Mouse (Mus musculus): ENCODE results near the gene Rprml. TPM values are rescaled to one million over a fixed set of nuclear protein-coding genes. Genes with fewer than 3 reads are reported as not detected.

The Rprml gene
- polyA plus RNA-seq, 1 experiment from 2014 or later, result not detected

DNA sequence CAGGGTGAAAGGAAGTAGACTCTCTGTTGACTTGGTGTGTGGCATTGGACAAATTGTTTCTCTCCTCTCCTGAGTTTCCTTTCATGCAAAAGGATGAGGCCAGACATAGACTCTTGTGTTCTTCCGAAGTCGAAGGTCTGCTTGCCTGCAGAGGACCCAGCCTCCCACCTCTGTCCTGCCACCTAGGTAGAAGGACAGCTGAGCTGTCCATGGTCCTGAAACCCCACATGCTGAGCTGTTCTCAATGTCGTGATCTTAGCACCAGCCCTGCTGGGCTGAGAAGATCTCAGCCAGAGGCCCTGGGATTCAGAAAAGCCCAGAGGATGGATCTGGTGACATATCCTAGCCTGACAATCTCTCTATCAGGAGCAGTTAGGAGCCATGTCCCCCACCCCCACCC lies 7.2 kb downstream of the Rprml start:
- DNase-seq (ENCODE audit: low spot score) (no peak), ATAC-seq (ENCODE audit: low FRiP score) (no peak)
- Histone ChIP-seq H3K36me3 (replicated peaks; ENCODE audit: control insufficient read depth, insufficient read depth) (no peaks in the 10 kb centered on the region), H3K9ac (no peak overlapping the region), H3K4me2 (replicated peaks) (no peak overlapping the region), H3K27ac (no peak overlapping the region), H3K4me1 (replicated peaks; ENCODE audit: control insufficient read depth, insufficient read depth, low read length) (0 out of 2 replicates have a peak, but pooled peaks cover 5% of the 10 kb centered on the region), H3K9me3 (ENCODE audit: control insufficient read depth, low read length) (no peaks in the 10 kb centered on the region), H3K4me3 (replicated peaks; ENCODE audit: low read length) (no peak overlapping the region), H3K27me3 (ENCODE audit: control insufficient read depth, insufficient read depth, low read length) (peaks cover 44% of the 10 kb centered on the region)
- WGBS, result 7% methylated on average over 3 of the region's 3 CpGs

DNA sequence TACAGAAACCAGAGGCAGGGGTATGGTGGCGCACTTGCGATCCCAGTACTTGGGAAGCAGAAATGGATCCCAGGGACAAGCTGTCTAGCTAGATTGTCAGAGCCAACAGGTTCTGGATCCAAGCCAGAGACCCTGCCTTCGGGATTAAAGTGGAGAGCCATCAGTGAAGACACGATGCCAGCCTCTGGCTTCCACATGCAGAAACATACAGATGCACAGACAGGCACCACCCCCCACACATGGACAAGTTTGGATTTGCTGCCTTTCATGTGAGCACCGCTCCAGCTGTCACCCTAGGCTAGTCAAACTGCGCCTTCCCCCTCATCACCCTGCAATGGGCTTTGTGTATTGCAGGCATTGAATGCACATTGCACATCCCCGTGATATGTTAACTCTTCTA lies 8.8 kb downstream of the Rprml start:
- no peak for ATAC-seq (ENCODE audit: low FRiP score)
- Histone ChIP-seq H3K4me2 (replicated peaks) (no peak overlapping the region), H3K36me3 (replicated peaks; ENCODE audit: control insufficient read depth, insufficient read depth) (no peaks in the 10 kb centered on the region), H3K4me1 (replicated peaks; ENCODE audit: control insufficient read depth, insufficient read depth, low read length) (0 out of 2 replicates have a peak, but pooled peaks cover 5% of the 10 kb centered on the region), H3K4me3 (replicated peaks; ENCODE audit: low read length) (no peak overlapping the region), H3K27me3 (ENCODE audit: control insufficient read depth, insufficient read depth, low read length) (peaks cover 28% of the 10 kb centered on the region), H3K9ac (no peak overlapping the region), H3K9me3 (ENCODE audit: control insufficient read depth, low read length) (no peaks in the 10 kb centered on the region), H3K27ac (no peak overlapping the region)
- 76% methylated on average over 7 of the region's 7 CpGs for WGBS
- DNase-seq (ENCODE audit: low spot score), result no peak

DNA sequence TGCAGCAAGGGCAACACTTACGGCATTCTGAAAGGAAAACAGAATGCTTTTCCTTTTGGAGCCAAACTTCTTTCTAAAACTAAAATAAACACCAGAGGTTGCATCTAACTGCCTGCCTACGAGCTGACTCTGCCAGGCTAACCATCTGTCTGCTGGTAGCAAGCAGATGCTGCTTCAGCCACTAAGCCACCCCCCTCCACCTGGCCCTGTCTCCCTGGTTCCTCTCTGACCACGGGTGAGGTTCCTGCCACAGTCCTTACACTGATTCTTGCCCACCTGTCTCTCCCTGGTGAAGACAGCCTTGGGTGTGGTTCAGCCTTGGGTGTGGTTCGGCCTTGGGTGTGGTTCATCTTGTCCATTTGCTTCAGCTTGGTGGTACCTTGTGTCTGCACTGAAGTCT lies 12.5 kb downstream of the Rprml start:
- WGBS, result 55% methylated on average over 4 of the region's 4 CpGs
- peaks cover 17% of the 10 kb centered on the region for H3K4me1 ChIP-seq (replicated peaks; ENCODE audit: control insufficient read depth, insufficient read depth, low read length)
- no peak overlapping the region for H3K27ac ChIP-seq
- DNase-seq (ENCODE audit: low spot score), result no peak
- ATAC-seq (ENCODE audit: low FRiP score), result no peak
- H3K27me3 ChIP-seq (ENCODE audit: control insufficient read depth, insufficient read depth, low read length), result peaks cover 6% of the 10 kb centered on the region; the same call in 1 of the 2 replicates
- no peaks in the 10 kb centered on the region for H3K9me3 ChIP-seq (ENCODE audit: control insufficient read depth, low read length)
- H3K9ac ChIP-seq, result no peak overlapping the region
- no peak overlapping the region for H3K4me3 ChIP-seq (replicated peaks; ENCODE audit: low read length)
- no peaks in the 10 kb centered on the region for H3K36me3 ChIP-seq (replicated peaks; ENCODE audit: control insufficient read depth, insufficient read depth)
- H3K4me2 ChIP-seq (replicated peaks), result no peak overlapping the region

DNA sequence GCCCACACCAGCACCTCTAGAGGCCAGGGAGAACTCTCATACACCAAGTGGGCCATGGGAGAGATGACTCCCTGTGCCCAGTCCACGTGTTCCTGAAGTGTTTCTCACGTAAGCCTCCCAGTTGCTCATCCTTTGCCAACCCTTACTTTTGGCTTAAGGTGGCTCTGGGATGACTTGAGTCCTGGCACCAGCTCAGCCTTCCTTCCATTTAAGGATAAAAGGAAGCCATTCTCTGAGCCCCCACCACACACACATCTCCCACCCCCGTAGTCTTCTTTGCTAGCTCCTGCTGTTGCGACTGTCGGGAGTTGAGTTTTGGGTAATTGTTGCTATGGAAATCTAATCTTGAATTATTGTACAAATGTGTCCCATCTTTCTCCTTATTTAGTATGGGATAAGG lies 13.2 kb downstream of the Rprml start:
- WGBS, result 84% methylated on average over 5 of the region's 5 CpGs
- H3K27me3 ChIP-seq (ENCODE audit: control insufficient read depth, insufficient read depth, low read length), result no peaks in the 10 kb centered on the region
- ATAC-seq (ENCODE audit: low FRiP score) (no peak), DNase-seq (ENCODE audit: low spot score) (no peak)
- no peak overlapping the region for H3K9ac ChIP-seq
- H3K4me2 ChIP-seq (replicated peaks), result no peak overlapping the region
- no peak overlapping the region for H3K4me3 ChIP-seq (replicated peaks; ENCODE audit: low read length)
- H3K9me3 ChIP-seq (ENCODE audit: control insufficient read depth, low read length), result no peaks in the 10 kb centered on the region
- H3K27ac ChIP-seq, result no peak overlapping the region
- H3K36me3 ChIP-seq (replicated peaks; ENCODE audit: control insufficient read depth, insufficient read depth), result no peaks in the 10 kb centered on the region
- peaks cover 19% of the 10 kb centered on the region for H3K4me1 ChIP-seq (replicated peaks; ENCODE audit: control insufficient read depth, insufficient read depth, low read length)

DNA sequence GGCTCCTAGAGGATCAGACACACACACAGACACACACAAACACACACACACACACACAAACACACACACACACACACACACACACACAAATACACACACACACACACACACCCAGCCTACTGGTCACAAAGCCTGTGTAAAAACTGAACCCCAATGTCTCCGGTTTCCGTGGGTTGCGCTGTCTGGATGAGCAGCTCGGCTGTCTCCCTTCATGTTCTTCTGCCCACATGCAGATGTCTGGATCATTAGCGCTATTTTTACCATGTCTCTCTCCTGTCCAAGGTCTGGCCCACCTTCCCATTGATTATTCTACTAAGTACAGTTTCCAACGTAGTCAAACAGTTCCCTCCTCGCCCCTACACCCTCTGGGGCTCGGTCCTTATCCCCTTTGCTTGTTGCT lies 13.7 kb downstream of the Rprml start:
- Histone ChIP-seq H3K9ac (no peak overlapping the region), H3K4me1 (replicated peaks; ENCODE audit: control insufficient read depth, insufficient read depth, low read length) (peaks cover 19% of the 10 kb centered on the region), H3K27ac (no peak overlapping the region), H3K4me3 (replicated peaks; ENCODE audit: low read length) (no peak overlapping the region), H3K36me3 (replicated peaks; ENCODE audit: control insufficient read depth, insufficient read depth) (no peaks in the 10 kb centered on the region), H3K9me3 (ENCODE audit: control insufficient read depth, low read length) (no peaks in the 10 kb centered on the region), H3K4me2 (replicated peaks) (no peak overlapping the region), H3K27me3 (ENCODE audit: control insufficient read depth, insufficient read depth, low read length) (no peaks in the 10 kb centered on the region)
- no peak for ATAC-seq (ENCODE audit: low FRiP score)
- no peak for DNase-seq (ENCODE audit: low spot score)
- WGBS, result 86% methylated on average over 8 of the region's 8 CpGs

DNA sequence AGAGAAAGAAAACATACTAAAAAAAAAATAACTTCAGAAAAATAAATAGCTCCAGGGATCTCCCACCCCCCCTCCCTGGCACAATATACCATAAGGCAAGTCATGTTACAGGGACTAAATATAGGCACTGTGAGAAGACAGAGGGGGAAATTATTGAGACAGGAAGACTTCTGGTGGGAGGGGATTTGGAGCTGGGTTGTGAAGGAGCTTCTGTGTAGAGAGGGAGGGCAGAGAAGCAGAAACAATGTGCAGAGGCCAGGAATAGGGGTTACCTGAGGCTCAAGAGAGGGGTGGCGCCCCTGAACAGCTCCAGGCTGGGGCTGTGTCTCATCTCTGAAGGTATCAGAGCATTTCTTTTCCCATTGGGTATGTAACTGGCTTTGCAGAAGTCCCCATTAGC lies 16.3 kb downstream of the Rprml start:
- Histone ChIP-seq H3K4me3 (replicated peaks; ENCODE audit: low read length) (no peak overlapping the region), H3K4me1 (replicated peaks; ENCODE audit: control insufficient read depth, insufficient read depth, low read length) (peaks cover 19% of the 10 kb centered on the region), H3K4me2 (replicated peaks) (no peak overlapping the region), H3K27me3 (ENCODE audit: control insufficient read depth, insufficient read depth, low read length) (no peaks in the 10 kb centered on the region), H3K9ac (no peak overlapping the region), H3K27ac (no peak overlapping the region), H3K9me3 (ENCODE audit: control insufficient read depth, low read length) (no peaks in the 10 kb centered on the region), H3K36me3 (replicated peaks; ENCODE audit: control insufficient read depth, insufficient read depth) (no peaks in the 10 kb centered on the region)
- WGBS, result 69% methylated on average over 1 of the region's 1 CpGs
- ATAC-seq (ENCODE audit: low FRiP score) (no peak), DNase-seq (ENCODE audit: low spot score) (no peak)

DNA sequence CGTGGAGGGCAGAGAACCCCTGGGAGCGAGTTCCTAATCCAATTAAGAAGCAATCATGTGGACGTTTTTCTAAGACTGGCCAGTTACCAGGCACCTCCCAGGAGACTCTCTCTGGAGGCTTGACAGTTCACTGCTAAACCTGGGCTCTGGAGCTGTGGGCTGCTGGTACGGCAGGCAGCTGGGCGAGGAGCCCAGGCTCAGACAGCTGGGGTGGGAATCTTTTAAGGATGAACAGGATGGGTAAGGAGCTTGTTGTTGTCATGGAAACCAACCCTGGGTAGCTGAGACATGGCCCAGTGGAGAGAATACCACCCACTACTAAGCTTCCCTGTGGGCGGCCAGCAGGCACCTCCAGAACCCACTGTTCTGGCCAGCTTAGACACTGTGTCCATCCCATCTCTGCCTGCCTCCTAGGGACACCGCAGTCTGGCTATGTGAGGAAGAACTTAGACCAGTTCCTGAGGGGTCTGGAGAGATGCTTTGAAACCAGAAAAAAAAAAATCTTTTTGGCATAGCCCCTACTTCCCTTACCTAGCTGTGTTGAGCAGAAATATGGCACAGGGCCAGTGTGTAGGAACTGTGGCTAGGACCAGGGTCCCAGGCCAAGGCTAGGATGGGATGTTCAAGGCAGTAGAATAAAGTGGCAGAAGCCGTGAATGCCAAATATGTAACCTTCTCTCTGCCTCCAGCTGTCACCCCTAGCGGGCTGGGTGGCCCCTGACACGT lies 17.0 kb downstream of the Rprml start:
- no peaks in the 10 kb centered on the region for H3K9me3 ChIP-seq (ENCODE audit: control insufficient read depth, low read length)
- no peak overlapping the region for H3K4me3 ChIP-seq (replicated peaks; ENCODE audit: low read length)
- DNase-seq (ENCODE audit: low spot score) (peak; percentile 69), ATAC-seq (ENCODE audit: low FRiP score) (peak; percentile 79; the same call in 1 of the 2 replicates)
- H3K9ac ChIP-seq, result no peak overlapping the region
- no peak overlapping the region for H3K27ac ChIP-seq
- no peak overlapping the region for H3K4me2 ChIP-seq (replicated peaks)
- no peaks in the 10 kb centered on the region for H3K36me3 ChIP-seq (replicated peaks; ENCODE audit: control insufficient read depth, insufficient read depth)
- peaks cover 19% of the 10 kb centered on the region for H3K4me1 ChIP-seq (replicated peaks; ENCODE audit: control insufficient read depth, insufficient read depth, low read length)
- no peaks in the 10 kb centered on the region for H3K27me3 ChIP-seq (ENCODE audit: control insufficient read depth, insufficient read depth, low read length)
- 22% methylated on average over 10 of the region's 10 CpGs for WGBS

DNA sequence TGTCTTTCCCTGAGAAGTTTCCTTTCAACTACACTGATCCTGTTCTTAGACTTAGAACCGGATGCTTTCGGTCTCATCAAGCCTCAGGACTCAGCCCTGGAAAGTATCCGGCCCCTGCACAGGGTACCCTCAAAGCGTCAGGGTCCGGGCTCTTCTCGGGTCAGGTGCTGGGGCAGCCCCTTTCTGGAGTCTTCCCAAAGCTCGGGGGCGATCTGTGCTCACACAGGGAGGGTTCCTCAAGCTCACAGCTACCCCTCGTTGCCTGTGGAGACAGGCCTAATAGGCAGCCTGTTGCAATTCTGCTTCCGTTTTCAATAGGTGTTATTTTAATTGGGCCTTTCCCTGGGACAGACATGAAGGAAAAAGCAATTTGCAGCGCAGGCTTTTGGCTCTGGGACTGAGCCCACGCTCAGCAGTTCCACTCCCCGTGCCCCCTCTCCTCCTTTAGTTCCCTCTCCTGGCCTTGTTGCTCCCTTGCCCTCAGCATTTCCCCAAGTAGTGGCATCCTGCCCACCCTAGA lies 17.6 kb downstream of the Rprml start:
- WGBS, result 49% methylated on average over 13 of the region's 13 CpGs
- Histone ChIP-seq H3K9me3 (ENCODE audit: control insufficient read depth, low read length) (no peaks in the 10 kb centered on the region), H3K4me2 (replicated peaks) (no peak overlapping the region), H3K4me3 (replicated peaks; ENCODE audit: low read length) (no peak overlapping the region), H3K27ac (no peak overlapping the region), H3K27me3 (ENCODE audit: control insufficient read depth, insufficient read depth, low read length) (no peaks in the 10 kb centered on the region), H3K4me1 (replicated peaks; ENCODE audit: control insufficient read depth, insufficient read depth, low read length) (peaks cover 19% of the 10 kb centered on the region), H3K9ac (no peak overlapping the region), H3K36me3 (replicated peaks; ENCODE audit: control insufficient read depth, insufficient read depth) (no peaks in the 10 kb centered on the region)
- DNase-seq (ENCODE audit: low spot score), result no peak
- no peak for ATAC-seq (ENCODE audit: low FRiP score)

DNA sequence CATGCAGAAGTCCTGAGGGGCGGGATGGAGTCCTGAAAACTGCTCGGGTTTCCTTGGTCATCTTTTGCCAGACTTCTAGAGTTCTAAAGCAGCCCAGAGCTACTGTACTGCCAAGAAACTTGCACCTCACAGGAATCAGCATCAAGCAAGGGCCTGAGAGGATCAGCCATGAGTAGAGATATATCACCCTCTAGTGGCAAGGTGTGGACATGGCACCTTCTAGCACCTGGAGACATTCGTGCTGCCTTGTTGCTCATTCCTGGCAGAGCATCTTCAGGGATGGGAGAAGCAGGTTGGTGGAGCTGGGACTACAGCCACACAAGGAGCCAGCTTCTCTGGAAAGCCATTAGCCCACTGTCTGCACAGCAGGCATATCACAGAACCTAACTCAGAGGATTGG lies 26.2 kb downstream of the Rprml start:
- Histone ChIP-seq H3K27me3 (ENCODE audit: control insufficient read depth, insufficient read depth, low read length) (no peaks in the 10 kb centered on the region), H3K27ac (no peak overlapping the region), H3K9me3 (ENCODE audit: control insufficient read depth, low read length) (no peaks in the 10 kb centered on the region), H3K4me1 (replicated peaks; ENCODE audit: control insufficient read depth, insufficient read depth, low read length) (no peaks in the 10 kb centered on the region), H3K36me3 (replicated peaks; ENCODE audit: control insufficient read depth, insufficient read depth) (peaks cover 52% of the 10 kb centered on the region), H3K4me2 (replicated peaks) (no peak overlapping the region), H3K9ac (no peak overlapping the region), H3K4me3 (replicated peaks; ENCODE audit: low read length) (no peak overlapping the region)
- DNase-seq (ENCODE audit: low spot score) (peak; percentile 86), ATAC-seq (ENCODE audit: low FRiP score) (no peak; the same call in 1 of the 2 replicates)
- WGBS, result 31% methylated on average over 3 of the region's 3 CpGs
